Mouse (Mus musculus) left cerebral cortex, adult 2 months (tissue): ENCODE results near the gene Gpn2. TPM values are rescaled to one million over a fixed set of nuclear protein-coding genes. Genes with fewer than 3 reads are reported as not detected.

Source experiments
- DNase-seq, 2 experiments: peaks; one replicate each; pipeline ENCODE4 v3.0.0; 2021 to 2022; ENCODE audit warnings: low spot score in 2 of 2, mixed read lengths in 1 of 2; ENCODE audit errors: extremely low spot score in 1 of 2
- H3K27ac ChIP-seq: fragments of 200-600 bp; 2 replicates; pipeline ENCODE4 v1.8.1; 2022
- H3K4me3 ChIP-seq: fragments of 200-600 bp; 2 replicates; pipeline ENCODE4 v1.8.1; 2022
- CTCF ChIP-seq: fragments of 200-600 bp; IDR thresholded peaks from 2 replicates; pipeline ENCODE4 v1.8.1; 2022; ENCODE audit warnings: antibody characterized with exemption, mild to moderate bottlenecking, moderate library complexity
- intact Hi-C: fragments of 180-260 bp; cut with DNase I; formaldehyde crosslinking; loops from one replicate; pipeline ENCODE4 v1.15.1; 2025
- total RNA-seq, 2 experiments: library from RNA; stranded (reverse); gene quantifications; 2 replicates each; pipeline ENCODE4 v1.2.3; 2021

Gpn2 gene
- total RNA-seq, 2 experiments from 2014 or later = 9.4 to 12.3 TPM

GRCm38 (mm10) chr4:133613867-133614266 lies 29.7 kb downstream of the Gpn2 start:
- intact Hi-C loops = no loop called here
- Histone ChIP-seq H3K27ac (peak overlapping the region; percentile 62), H3K4me3 (no peak overlapping the region)
- no peak for DNase-seq
- no peak for TF ChIP-seq CTCF

GRCm38 (mm10) chr4:133614274-133614761 lies 30.2 kb downstream of the Gpn2 start:
- Histone ChIP-seq H3K4me3 (no peak overlapping the region), H3K27ac (peak overlapping the region; percentile 75)
- no peak for TF ChIP-seq CTCF
- intact Hi-C loops = no loop called here
- peak; percentile 70 to 75 for DNase-seq

- DNase-seq = no peak
- intact Hi-C loops = no loop called here
- Histone ChIP-seq H3K27ac (no peak overlapping the region; the same call in 1 of the 2 replicates), H3K4me3 (no peak overlapping the region)
- TF ChIP-seq CTCF = no peak
Observed at GRCm38 (mm10) chr4:133615416-133615815, 31.3 kb downstream of the Gpn2 start.

DNA sequence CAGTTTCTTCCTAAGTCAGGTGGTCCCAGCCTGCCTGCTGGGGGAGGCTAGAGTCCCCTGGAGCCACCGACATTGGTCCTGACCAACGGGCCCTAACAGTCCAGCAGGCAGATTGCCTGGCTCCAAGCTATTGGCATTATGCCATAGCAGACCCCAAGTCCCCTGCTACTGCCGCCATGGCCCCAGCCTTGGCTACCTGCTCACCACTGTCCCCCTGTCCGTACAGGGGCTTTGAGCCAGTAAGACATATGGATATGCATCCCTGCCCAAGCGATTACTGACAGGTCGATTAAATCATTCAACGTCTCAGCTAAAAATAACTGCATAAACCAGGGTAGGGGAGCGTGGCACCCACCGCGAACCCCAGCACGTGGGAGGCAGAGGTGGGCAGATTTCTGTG lies 33.8 kb downstream of the Gpn2 start:
- Histone ChIP-seq H3K4me3 (no peak overlapping the region), H3K27ac (no peak overlapping the region)
- intact Hi-C loops = no loop called here
- TF ChIP-seq CTCF = no peak
- no peak for DNase-seq

- Histone ChIP-seq H3K4me3 (no peak overlapping the region), H3K27ac (no peak overlapping the region)
- TF ChIP-seq CTCF = no peak
- intact Hi-C loops = no loop called here
- DNase-seq = no peak
Observed at GRCm38 (mm10) chr4:133619473-133620136, 35.4 kb downstream of the Gpn2 start.

- intact Hi-C loops = no loop called here
- H3K4me3 ChIP-seq = no peak overlapping the region
- H3K27ac ChIP-seq = no peak overlapping the region
- no peak for DNase-seq
- TF ChIP-seq CTCF = no peak
Observed at GRCm38 (mm10) chr4:133620668-133621067, 36.5 kb downstream of the Gpn2 start.

DNA sequence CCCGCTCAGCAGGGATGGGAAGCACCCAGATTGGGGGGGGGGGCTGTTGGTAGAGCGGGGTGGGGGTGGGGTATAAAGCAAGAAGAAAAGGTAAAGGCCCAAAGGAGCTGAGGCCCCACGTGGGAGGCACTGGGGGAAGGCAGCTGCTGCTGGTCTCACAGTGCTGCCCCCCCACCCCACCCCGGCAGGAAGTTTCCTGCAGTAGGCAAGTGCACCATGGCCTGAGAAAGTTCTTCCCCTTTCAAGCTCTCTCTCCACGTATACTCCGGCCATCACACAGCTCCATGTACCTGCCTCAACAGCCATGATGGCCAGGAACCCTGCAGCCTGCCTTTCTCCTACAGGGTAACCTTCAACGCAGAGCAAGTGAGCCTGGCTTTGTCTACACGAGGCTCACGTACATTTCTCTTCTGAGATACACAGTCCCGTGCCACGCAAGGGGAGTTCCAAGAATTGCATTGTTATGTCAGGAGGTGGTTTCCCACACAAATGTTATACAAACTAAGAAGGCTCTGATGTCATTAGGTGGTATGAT lies 38.1 kb downstream of the Gpn2 start:
- no peak overlapping the region for H3K27ac ChIP-seq
- DNase-seq = no peak
- intact Hi-C loops = no loop called here
- H3K4me3 ChIP-seq = no peak overlapping the region
- no peak for TF ChIP-seq CTCF

GRCm38 (mm10) chr4:133624830-133625229 lies 40.7 kb downstream of the Gpn2 start:
- DNase-seq = no peak
- intact Hi-C loops = no loop called here
- TF ChIP-seq CTCF = no peak
- no peak overlapping the region for H3K27ac ChIP-seq
- H3K4me3 ChIP-seq = no peak overlapping the region

GRCm38 (mm10) chr4:133625621-133626071 lies 41.5 kb downstream of the Gpn2 start:
- DNase-seq = no peak
- no peak overlapping the region for H3K4me3 ChIP-seq
- intact Hi-C loops = no loop called here
- peak overlapping the region; percentile 66 for H3K27ac ChIP-seq
- no peak for TF ChIP-seq CTCF

- TF ChIP-seq CTCF = no peak
- Histone ChIP-seq H3K27ac (peak overlapping the region; percentile 66), H3K4me3 (no peak overlapping the region)
- no peak for DNase-seq
- intact Hi-C loops = no loop called here
Observed at GRCm38 (mm10) chr4:133626221-133626620, 42.1 kb downstream of the Gpn2 start.

GRCm38 (mm10) chr4:133626621-133627020 lies 42.5 kb downstream of the Gpn2 start:
- no peak for DNase-seq
- Histone ChIP-seq H3K4me3 (no peak overlapping the region), H3K27ac (peak overlapping the region; percentile 66; the same call in 1 of the 2 replicates)
- no peak for TF ChIP-seq CTCF
- intact Hi-C loops = no loop called here

- no peak for DNase-seq
- Histone ChIP-seq H3K27ac (no peak overlapping the region), H3K4me3 (no peak overlapping the region)
- intact Hi-C loops = no loop called here
- no peak for TF ChIP-seq CTCF
Observed at GRCm38 (mm10) chr4:133627039-133627438, 42.9 kb downstream of the Gpn2 start.

GRCm38 (mm10) chr4:133628517-133628916 lies 44.4 kb downstream of the Gpn2 start:
- no peak overlapping the region for H3K27ac ChIP-seq
- TF ChIP-seq CTCF = no peak
- intact Hi-C loops = no loop called here
- H3K4me3 ChIP-seq = no peak overlapping the region
- no peak for DNase-seq
